Mouse (Mus musculus): Measurements from ENCODE around the gene Fut8.
"Not testable (repeated sequence)": the region's sequence is repeated elsewhere in the genome, so short reads cannot be mapped to it uniquely, and the experiment has no call there.

Gene Fut8

DNA sequence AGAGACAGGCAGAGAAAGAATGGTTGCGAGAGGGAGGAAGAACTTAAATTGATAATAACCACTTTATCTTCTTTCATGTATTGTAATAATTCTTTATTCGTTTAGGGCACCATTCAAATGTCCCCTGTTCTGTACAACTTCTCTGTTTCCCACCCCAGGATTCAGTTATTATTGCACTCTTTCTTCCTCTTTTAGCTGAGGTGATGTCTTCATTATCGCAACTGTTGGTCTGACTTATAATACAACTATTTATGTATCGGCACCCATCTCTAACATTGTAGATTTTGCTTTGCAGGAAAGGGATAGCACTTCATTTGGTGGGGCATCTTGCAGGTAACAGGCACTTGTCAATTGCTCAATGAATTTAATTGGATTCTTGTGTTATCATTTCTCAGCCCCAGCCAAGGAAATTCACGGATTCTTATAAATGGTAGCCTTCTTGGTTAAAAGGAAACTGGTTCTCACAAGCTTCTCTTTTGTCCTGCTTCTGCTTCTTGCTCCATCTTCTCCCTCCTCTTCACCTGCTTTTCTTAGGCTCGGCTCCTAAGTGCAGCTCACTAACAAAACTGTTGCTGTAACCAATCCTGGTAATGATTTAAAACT, 15.6 kb upstream of the Fut8 start:
- DNase-seq (ENCODE audit: inconsistent ontology term), result no peak

DNA sequence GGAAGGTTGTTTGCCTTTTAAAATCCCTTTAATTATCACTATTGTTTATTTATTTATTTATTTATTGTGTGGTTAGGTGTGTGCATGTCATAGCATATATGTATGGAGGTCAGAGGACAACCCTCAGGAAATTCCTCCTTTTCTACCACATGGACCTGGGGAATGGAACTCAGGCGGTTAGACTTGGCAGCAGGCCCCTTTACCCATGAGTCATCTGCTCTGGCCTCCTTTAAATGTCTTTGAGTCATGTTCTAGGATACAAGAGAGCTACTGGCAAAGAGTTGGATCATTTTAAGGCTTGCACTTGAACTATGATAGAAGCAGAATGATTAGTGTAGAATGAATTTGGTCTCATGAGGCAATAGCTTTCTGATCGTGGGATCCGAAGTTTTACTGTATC, 14.3 kb upstream of the Fut8 start:
- DNase-seq (ENCODE audit: inconsistent ontology term), result peak; percentile 89

DNA sequence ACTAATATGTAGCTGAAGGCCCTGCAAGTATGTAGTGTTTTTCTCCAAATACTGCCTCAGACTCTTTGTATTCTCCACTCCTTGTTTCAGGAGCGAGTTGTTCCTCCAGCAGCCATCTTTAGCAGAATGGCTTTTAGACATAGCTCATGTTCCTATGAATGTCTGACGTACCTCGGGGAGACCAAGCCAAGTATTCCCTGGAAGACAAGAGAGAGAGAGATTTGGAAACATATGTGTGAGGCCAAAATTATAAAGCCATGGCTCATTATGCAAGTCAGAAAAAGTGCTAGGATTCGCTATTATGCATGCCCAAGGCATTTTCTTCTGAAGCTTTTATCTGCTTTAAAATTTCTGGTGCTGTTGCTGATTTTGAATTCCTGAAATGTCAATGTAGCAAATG, 13.8 kb upstream of the Fut8 start:
- peak; percentile 8 for DNase-seq (ENCODE audit: inconsistent ontology term)

DNA sequence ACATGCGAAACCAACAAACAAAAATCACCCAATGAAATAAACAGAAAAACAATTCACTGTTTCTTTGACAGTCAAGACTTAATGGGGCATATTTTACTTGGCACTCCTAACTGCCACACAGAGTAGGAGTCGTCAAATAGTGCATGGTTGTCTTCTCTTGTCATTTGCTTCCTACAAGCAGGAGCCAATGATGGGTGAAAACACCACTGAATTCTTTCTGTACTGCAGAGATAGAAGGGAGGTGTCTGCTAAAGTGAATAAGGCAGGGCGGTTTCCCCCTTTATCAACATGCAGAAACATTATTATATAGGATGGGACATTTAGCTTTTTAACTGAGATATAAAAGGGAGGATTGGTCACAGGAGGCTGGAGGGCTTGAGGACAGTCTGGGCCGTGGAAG, 13.0 kb upstream of the Fut8 start:
- peak; percentile 4 for DNase-seq (ENCODE audit: inconsistent ontology term)

DNA sequence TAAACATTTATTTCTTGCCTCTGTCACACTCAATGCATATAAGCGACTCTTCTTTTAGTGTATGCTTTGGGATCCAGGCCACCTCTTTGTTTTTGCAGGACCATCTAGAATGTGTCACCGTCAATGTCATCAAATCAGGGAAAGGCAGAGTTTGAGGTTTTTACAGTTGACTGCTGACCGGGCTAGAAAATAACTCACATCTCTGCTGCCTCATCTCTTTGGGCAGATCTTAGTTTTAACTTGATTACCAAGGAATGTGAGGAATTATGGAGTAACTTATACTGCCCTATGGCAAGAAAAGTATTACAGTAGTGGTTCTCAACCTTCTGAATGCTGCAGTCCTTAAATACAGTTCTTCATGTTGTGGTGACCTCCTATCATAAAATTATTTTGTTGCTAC, 12.2 kb upstream of the Fut8 start:
- DNase-seq (ENCODE audit: inconsistent ontology term), result peak; percentile 61

DNA sequence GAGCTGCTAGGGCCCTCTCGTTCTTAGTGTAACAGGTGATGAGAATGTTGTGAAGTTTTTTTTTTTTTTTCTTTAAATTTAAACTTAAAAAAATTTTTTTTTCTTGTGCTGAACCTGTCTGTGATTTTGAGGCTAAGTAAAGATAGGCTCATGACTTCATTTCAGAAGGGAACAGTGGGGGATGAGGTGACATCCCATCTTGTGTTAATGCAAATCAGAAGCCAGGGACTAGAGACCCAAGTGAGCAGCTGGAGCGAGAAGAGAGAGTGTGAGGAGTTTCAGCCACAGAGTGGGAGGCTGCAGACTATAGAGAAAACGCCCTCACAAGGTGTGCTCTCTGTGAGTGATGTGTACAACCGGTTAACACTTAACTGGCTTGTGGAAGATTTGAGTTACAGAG, 2.0 kb upstream of the Fut8 start:
- DNase-seq (ENCODE audit: inconsistent ontology term), result no peak

DNA sequence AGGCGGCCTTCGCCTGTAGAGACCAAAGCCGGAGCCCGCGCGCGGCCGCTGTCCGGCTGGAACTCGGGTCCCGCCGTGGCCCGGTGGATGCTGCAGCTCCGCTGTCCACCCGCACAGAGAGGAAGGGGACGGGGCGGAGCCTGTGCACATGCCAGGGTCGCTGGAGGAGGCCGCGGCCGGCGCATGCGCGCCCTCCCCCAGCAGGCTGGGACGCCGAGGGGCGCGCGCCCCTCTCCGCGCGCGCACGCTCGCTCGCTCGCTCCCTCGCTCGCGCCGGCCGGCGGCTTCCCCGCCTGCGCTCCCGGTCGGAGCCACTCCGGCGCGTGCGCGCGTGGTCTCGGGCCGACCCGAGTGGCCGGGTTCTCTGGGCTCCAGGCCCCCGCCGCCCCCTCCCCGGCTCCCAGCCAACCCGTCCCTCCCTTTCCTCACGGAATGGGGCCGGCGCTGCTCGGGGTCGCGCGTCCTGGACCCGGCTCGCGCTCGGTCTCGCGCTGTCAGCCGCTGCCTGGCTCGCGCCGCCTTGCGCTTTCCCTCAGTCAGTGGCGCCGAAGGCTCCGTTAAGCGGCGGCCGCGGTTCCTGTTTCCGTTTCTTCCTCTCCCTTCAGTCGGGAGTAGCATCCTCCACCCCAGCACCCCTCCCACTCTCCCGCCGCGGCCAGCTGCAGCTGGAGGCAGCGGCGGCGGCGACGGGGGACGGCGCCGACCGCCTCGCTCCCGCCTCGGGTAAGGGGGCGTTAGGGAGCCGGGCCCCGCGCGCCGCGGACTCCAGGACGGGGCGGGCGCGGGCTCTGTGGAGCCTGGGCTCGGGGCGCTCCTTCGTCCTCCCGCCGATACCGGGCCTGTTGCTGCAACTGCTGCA, 835 bp downstream of the Fut8 start:
- DNase-seq (ENCODE audit: inconsistent ontology term), result peak; percentile 97

DNA sequence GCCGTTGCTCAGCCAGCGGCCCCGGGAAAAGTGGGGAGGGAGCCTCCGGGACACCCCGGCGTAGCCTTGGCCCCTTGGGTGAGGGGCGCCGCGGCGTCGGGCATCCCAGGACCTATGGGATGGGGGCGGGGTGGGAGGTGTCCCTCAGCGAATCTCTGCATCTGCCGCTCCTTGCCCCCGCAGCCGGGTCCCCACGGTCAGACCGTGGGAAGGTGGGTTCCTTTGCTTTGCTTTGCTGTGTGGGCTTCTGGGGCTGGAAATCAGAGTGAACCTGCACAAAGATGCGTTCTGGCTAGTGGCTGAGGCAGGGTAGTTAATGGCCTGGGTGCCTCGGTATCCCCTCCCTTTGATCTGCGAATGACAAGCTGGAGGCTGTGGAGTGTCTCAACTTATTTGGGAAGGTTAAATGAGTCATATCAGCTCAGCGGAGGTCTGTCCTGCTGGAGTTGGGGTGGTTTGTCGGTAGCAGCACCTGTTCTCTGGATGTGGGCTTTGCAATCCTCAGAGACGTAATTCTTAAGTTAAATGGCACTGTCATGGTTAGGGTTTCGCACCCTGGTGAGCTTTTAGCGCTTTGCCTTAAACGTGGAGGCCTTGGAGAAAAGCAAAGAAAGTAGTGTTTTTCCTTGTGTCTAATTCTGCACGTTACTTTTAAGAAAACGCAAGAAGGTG, 1.6 kb downstream of the Fut8 start:
- no peak for DNase-seq (ENCODE audit: inconsistent ontology term)

DNA sequence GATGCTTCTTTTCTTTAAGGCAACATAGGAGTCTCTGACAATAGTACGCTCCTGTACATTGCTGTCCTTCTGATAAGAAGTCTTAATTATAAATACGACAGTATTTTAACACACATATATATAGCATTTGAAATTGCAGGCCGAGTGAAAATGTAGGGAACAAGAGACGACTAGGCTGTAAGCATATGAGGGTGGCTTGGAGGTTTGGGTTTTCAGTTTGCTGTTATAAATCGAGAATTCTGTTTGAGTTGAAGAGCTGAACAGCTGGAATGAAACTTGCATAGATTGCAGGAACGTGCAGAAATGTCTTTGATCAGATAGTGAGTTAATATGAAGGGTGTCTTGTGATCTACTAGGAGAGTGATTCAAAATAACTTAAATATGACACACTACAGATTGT, 2.4 kb downstream of the Fut8 start:
- peak; percentile 49 for DNase-seq (ENCODE audit: inconsistent ontology term)

DNA sequence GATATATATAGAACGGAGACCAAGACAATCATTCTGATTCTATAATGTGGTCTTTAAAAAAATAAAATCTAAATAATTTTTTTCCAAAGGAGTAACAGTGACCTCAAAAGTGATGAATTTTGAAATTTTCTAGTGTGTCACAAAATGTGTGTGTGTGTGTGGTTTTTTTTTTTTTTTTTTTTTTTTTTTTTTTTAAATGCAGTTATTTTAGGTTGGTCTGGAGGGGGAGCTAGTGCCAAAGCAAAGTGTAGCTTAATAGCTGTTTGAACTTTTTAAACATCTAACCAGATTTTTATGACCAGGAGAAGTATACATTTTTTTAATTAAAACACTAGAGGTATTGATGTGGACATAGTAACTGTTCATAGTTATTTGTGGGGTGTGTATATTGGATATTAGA, 2.9 kb downstream of the Fut8 start:
- peak; percentile 34 for DNase-seq (ENCODE audit: inconsistent ontology term)

DNA sequence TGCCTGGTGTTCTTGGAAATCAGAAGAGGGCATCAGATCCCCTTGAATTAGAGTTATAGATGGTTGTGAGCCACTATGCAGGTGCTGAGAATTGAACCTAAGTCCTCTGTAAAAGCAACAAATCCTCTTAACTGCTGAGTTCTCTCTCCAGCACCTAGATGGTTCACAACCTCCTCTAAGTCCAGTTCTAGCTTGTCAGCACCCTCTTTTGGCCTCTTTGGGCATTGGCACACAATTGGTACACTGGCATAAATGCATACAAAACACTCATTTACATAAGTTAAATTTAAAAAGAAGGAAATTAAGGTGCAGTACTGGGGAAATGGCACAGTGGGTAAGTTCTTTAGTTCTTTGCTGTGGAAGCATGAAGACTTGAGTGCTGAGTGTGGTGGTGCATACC, 24.7 kb downstream of the Fut8 start:
- no peak for DNase-seq (ENCODE audit: inconsistent ontology term)

DNA sequence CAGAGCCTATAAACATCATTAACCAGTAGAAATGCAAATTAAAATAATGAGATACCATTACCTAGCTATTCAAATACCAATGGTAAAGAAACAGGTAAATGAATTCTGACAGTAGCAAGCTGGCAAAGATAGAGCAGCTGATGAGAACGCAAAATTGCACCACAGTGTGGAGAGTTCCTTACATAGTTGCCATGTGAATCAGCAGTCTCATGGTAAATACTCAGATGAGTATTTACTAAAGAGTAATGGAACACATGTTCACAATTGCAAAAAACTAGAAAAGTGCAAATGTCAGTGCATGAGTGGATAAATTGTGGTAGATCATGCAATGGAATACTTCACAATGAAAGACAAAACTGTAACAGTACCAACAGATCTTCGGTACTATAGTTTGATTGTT, 25.9 kb downstream of the Fut8 start:
- DNase-seq (ENCODE audit: inconsistent ontology term), result peak; percentile 34

DNA sequence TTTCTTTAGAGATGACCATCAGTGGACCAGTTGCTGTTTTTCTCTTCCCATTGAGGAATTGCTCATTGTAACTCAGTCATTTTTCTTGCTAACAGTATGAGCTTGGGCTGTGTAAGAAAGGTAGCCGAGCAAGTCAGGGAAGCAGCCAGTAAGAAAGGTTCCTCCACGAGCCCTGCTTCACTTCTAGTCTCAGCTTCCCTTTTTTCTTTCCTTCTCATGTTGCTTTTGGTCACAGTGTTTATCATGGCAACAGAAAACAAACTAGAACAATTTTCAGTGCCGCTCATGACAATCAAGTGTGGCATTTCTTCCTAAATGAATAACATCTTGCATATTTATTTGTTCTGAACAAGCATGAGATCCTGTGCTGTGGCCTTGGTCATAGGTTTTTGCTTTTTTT, 32.8 kb downstream of the Fut8 start:
- DNase-seq (ENCODE audit: inconsistent ontology term), result no peak

DNA sequence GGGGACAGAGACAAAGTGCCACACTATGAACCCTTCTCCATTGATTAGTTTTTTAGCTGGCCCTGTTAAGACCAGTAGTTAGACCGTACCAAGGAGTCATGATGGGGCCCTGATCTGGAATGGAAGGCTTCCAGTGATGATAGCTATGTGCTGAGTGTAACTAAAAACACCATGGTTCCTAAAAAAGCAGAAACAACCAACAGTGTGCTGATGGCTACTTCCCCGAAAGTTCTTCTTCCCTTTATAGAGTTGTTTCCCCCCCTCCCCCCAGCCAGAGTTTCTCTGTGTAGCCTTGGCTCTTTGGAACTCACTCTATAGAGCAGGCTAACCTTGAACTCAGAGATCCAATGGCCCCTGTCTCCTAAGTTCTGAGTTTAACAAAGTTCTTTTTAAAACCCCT, 50.6 kb downstream of the Fut8 start:
- no peak for DNase-seq (ENCODE audit: inconsistent ontology term)

DNA sequence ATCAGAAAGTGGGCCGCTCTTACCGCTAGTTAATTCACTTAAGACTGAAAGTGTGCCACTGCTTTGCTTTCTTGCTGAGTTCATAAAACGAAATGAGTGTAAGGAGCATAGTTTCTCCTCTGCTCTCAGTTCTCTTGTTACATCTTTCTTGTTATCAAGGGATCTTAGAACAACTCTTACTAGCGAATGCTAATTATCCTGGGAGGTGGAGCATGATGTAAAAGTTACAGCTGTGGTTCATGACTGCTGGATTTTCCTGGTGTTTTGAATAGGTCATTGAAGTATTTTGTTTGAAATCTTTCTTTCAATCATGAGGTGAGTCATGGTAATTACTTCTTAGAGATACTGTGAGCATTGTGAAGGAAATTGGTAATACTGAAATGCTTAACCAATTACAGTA, 53.1 kb downstream of the Fut8 start:
- DNase-seq (ENCODE audit: inconsistent ontology term), result peak; percentile 45

DNA sequence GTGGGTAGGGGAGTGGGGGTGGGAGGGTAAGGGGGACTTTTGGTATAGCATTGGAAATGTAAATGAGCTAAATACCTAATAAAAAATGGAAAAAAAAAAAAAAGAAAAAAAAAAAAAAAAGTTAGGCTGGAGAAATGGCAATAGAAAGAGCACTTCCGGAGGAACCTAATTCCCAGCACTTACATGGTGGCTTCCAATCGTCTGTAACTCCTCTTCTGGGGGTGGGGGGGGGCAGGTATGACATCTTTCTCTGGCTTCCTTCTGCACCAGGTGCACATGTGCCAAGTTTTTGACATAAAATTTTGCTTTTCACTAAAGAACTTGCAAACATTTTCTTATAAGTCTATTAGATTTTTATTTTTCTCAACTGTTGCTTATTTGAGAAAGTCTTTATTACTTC, 53.9 kb downstream of the Fut8 start:
- not testable (repeated sequence) for DNase-seq (ENCODE audit: inconsistent ontology term)

DNA sequence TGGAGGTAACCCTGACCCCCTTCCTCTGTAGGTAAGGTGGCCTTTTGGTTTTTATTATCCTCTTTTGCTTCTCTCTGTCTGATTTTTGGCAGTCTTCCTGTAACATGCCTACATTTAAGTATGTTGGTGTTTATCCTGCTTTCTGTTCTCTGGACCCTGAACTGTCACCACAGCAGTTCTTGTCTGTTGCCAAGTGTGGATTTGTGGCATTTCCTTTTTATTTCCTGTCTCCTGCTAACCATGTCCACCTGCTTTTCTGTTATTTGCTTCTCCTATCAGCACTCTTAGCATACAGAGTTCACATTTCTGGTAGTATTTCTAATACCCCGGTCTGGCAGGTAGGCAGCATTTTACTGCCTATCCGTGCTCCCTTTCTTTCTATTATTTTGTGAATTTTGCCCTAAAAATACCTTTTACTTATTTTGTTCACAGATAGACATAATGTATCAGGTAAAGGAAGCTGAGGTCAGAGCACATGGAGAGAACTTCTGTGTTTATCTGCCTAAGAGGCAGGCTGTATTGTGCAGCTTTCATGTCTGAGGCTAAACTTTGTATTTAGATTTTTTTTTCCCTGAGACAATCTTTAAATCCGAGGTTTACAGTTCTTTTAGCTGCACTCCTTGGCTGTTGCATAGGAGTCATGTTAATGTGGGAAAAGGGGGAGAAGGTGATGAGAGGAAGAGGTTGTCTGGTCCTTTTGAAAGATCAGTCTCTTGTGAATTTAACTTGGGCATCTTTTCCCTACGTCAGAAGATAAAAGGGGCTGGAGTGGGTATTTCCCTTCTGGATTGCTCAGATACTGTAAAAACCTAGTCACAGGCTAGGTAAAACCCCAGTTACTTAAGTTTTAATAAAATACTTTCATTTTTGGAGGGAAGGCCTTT, 54.7 kb downstream of the Fut8 start:
- no peak for DNase-seq (ENCODE audit: inconsistent ontology term)

DNA sequence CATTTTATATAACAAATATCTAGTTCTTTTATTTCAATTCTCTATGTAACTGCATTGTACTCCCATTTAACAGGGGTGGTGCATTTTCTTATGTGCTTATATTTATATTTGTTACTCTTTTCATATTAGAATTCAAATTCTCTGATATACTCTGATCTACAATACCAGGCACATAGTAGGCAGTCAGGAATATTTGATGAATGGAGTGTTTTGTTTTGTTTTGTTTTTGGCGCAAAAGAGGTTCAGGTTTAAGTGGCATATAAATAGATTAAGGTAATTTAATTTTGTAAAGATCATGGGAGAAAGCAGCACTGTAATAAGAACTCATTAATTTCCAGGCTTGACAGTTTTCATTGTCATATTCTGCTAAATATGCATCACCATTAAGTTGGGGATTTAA, 58.2 kb downstream of the Fut8 start:
- DNase-seq (ENCODE audit: inconsistent ontology term), result no peak

DNA sequence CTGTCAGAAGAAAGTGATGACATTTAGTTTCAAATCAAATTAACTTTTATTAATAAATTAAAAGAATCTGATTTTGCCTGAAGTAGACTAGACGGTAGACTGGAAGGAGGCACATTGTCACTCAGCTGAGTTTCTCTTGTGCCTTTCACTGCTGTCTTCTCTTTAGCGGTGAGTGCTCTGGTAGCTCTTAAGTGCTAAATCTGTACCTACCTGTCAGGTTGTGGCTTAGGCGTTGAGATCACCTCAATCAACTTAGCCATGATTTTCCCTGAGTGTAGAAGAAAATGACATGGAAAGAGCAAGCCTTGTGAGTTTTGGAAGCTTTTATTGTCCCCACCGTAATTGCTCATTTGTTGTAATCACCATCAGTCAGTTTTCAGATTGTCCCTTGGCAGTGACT, 59.2 kb downstream of the Fut8 start:
- no peak for DNase-seq (ENCODE audit: inconsistent ontology term)

DNA sequence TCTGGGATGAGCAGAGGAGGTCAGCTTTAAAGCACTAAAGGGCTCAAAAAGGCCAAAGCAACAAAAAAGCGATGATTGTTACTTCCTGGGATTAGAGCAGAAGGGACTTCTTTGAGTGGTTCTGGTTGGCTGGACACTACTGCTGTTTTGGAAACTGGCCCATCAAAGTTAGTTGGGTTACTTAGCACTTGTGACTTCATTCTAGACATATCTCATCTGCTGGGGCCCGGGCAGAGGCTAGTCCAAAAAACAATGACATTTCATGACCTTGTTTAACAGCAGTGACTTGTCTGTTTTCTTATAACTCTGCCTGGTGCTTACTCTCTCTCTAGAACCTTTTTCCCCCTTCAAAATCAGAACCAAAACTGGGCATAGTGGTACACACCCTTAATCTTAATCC, 59.9 kb downstream of the Fut8 start:
- no peak for DNase-seq (ENCODE audit: inconsistent ontology term)

DNA sequence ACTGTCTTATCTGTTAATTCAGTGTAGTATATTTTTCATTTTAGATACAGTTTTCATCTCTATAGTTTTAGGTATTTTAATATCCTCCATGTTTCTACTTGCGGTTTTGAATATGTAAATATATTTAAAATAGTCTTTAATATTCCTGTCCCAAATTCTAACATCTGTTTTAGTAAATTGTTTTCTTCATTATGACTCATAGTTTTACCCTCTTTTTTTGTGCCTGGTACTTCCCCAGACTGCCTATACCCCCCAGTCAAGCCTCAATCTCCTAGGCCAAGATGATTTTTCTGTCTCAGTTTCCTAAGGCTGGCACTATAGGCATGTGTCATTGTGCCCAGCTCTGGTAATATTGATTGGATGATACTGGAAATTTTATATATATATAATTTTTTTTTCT, 64.1 kb downstream of the Fut8 start:
- no peak for DNase-seq (ENCODE audit: inconsistent ontology term)

DNA sequence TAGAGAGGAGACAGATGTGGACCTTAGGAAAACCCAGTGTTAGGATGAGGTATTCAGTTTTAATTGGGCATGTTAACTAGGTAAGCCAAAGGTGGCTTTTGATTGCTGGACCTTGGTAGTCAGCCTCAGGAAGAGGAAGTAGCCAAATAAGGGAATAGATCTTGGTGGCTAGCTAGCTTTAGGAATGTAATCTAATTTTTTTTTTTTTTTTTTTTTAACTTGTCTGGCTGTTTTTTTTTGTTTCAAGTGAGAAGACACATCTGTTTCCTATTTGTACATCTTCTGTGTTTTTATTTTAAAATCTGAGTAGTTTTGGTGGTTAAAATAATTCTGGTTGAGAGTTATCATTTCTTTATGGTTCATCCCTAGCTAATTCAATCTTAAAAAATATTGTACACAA, 65.4 kb downstream of the Fut8 start:
- DNase-seq (ENCODE audit: inconsistent ontology term), result no peak
